In genomic region chr1:164896211-164897145, GRCm38 (mm10) we compare ENCODE assay signal across 8 mouse cellular contexts. TPM values are rescaled to one million over a fixed set of nuclear protein-coding genes. Genes with fewer than 3 reads are reported as not detected.
DNase-seq lines count a peak whose midpoint lies in the region; ATAC-seq and TF ChIP-seq lines count a peak whose summit lies in the region.

No protein-coding gene starts in this region.

- H3K9me3 ChIP-seq in midbrain, embryonic 15.5 days, result no peaks in the 10 kb centered on the region

- ATAC-seq in cerebellum, adult (ENCODE audit: insufficient number of reproducible peaks, low FRiP score, low TSS enrichment), result 0 out of 2 replicates have a peak, but pooled peaks have one; percentile 7
- no peak for ATAC-seq in midbrain, embryonic 15.5 days (replicated peaks)
- ATAC-seq in erythroid progenitor cell, adult 5-6 weeks (replicated peaks; ENCODE audit: low FRiP score, poor library complexity, severe bottlenecking), result no peak

- no peaks in the 10 kb centered on the region for H3K27me3 ChIP-seq in kidney, adult 2 months (replicated peaks; ENCODE audit: control insufficient read depth, insufficient read depth, low read length)
- no peaks in the 10 kb centered on the region for H3K27me3 ChIP-seq in midbrain, embryonic 15.5 days (replicated peaks)

- TF ChIP-seq CTCF in kidney, adult 2 months (conservative IDR thresholded peaks at IDR 0.05; ENCODE audit: insufficient read depth, insufficient read length, low read depth, low read length), result no peak

- H3K4me1 ChIP-seq in kidney, adult 2 months (ENCODE audit: control insufficient read depth, insufficient read depth, low read length), result peaks cover 21% of the 10 kb centered on the region
- H3K4me1 ChIP-seq in midbrain, embryonic 15.5 days, result peaks cover 27% of the 10 kb centered on the region

- H3K4me2 ChIP-seq in midbrain, embryonic 15.5 days, result no peak overlapping the region

- DNase-seq in 3T3-L1 (ENCODE audit: low read depth, low spot score), result peak; percentile 65
- DNase-seq in heart, adult 8-10 months (ENCODE audit: low spot score), result peak; percentile 61
- DNase-seq in kidney, adult 2 months, result peak; percentile 89
- no peak for DNase-seq in left cerebral cortex, postnatal 25 days (ENCODE audit: low spot score in 2 of 2)
- DNase-seq in thymus, postnatal 36 days, result no peak

- H3K9ac ChIP-seq in midbrain, embryonic 15.5 days, result no peak overlapping the region

- peak overlapping the region; percentile 88 for H3K27ac ChIP-seq in kidney, adult 2 months (ENCODE audit: insufficient read depth, low read depth, low read length)
- peak overlapping the region; percentile 58 for H3K27ac ChIP-seq in midbrain, embryonic 15.5 days

- intact Hi-C loops in left cerebral cortex, postnatal 25 days (cut with DNase I), result loop anchor here (5.0 to 10.0 kb wide), 5 partner anchors 109 to 312 kb away; no protein-coding TSS in a partner anchor

- 24% methylated on average over 16 of the region's 16 CpGs for WGBS in kidney, adult 2 months
- whole genome bisulfite sequencing in midbrain, embryonic 15.5 days, result 53% methylated on average over 16 of the region's 16 CpGs

- H3K4me3 ChIP-seq in kidney, adult 2 months (ENCODE audit: insufficient read depth, low read depth, low read length), result no peak overlapping the region
- H3K4me3 ChIP-seq in midbrain, embryonic 15.5 days, result no peak overlapping the region

- no peaks in the 10 kb centered on the region for H3K36me3 ChIP-seq in kidney, adult 2 months (ENCODE audit: control insufficient read depth, insufficient read depth, low read length)
- H3K36me3 ChIP-seq in midbrain, embryonic 15.5 days (replicated peaks), result no peaks in the 10 kb centered on the region

- TF ChIP-seq POLR2A in kidney, adult 2 months (IDR thresholded peaks at IDR 0.05; ENCODE audit: low read depth, low read length), result no peak

RNA-seq across cellular contexts. Expression of gene Xcl1, which starts 38.8 kb away (rescaled TPM):
- not detected for total RNA-seq in heart, adult 8-10 months (2022)
- 0.23 and 0.86 TPM in 2 replicates for polyA plus RNA-seq in kidney, adult 2 months (2012; rRNA removed)
- polyA plus RNA-seq in midbrain, embryonic 15.5 days (2015; fragmentation: Nextera tagmentation; extraction: Ambion mirVana), result not detected in 2 replicates
- not detected in 2 replicates for total RNA-seq in erythroid progenitor cell, adult 5-6 weeks (2015; ENCODE audit: low replicate concordance)
- 1.0 TPM in 1 of 2 replicates, not detected in the other for total RNA-seq in erythroid progenitor cell, adult 5-6 weeks (2017; ENCODE audit: low replicate concordance)
- total RNA-seq in left cerebral cortex, postnatal 25 days (2021), result not detected

Comparison
In these comparisons a context has a peak if more than half of its experiments do, and no peak if none do; other contexts are left out.
1. DNase-seq: peak in 3T3-L1 (single experiment), heart, adult 8-10 months (single experiment) and kidney, adult 2 months (single experiment); none in left cerebral cortex, postnatal 25 days (0 of 2) and thymus, postnatal 36 days (0 of 2).